Mouse (Mus musculus) liver, postnatal 0 days (tissue): ENCODE results near the gene Gse1. TPM values are rescaled to one million over a fixed set of nuclear protein-coding genes. Genes with fewer than 3 reads are reported as not detected.

Source experiments
- ATAC-seq: fragments of 200-750 bp; cut with Nextera tagmentation; 2 replicates; pipeline ENCODE4 v1.8.0; 2017; ENCODE audit warnings: mild to moderate bottlenecking, moderate library complexity
- DNase-seq: peaks from one replicate; pipeline ENCODE4 v3.0.0-alpha.2; 2016
- H3K27ac ChIP-seq: fragments of 300-500 bp; sonication (generic); 2 replicates; pipeline ENCODE4 v1.5.1; 2014; ENCODE audit warnings: antibody characterized with exemption, moderate library complexity, mild to moderate bottlenecking, low read depth
- H3K27me3 ChIP-seq: fragments of 300-500 bp; sonication (generic); 2 replicates; pipeline ENCODE4 v1.6.1; 2014; ENCODE audit warnings: low read length, control low read depth, mixed read lengths; ENCODE audit not compliant: insufficient read depth
- H3K36me3 ChIP-seq: fragments of 300-500 bp; sonication (generic); replicated peaks from 2 replicates; pipeline ENCODE4 v1.6.1; 2014; ENCODE audit warnings: mild to moderate bottlenecking, control low read depth, low read length, moderate library complexity, mixed read lengths; ENCODE audit not compliant: insufficient read depth
- H3K4me1 ChIP-seq: fragments of 300-500 bp; sonication (generic); 2 replicates; pipeline ENCODE4 v1.6.1; 2014; ENCODE audit warnings: antibody characterized with exemption, mild to moderate bottlenecking, control low read depth; ENCODE audit not compliant: insufficient read depth
- H3K4me2 ChIP-seq: fragments of 300-500 bp; sonication (generic); 2 replicates; pipeline ENCODE4 v1.6.1; 2014; ENCODE audit warnings: low read depth, mild to moderate bottlenecking, low read length, moderate library complexity, mixed read lengths
- H3K4me3 ChIP-seq: fragments of 300-500 bp; sonication (generic); 2 replicates; pipeline ENCODE4 v1.5.1; 2014; ENCODE audit warnings: low read depth, low read length
- H3K9ac ChIP-seq: fragments of 300-500 bp; sonication (generic); replicated peaks from 2 replicates; pipeline ENCODE4 v1.6.1; 2014; ENCODE audit warnings: mild to moderate bottlenecking, moderate library complexity
- H3K9me3 ChIP-seq: fragments of 300-500 bp; sonication (generic); 2 replicates; pipeline ENCODE4 v1.6.1; 2016; ENCODE audit warnings: mild to moderate bottlenecking, control low read depth, low read length, mixed read lengths
- CTCF ChIP-seq: sonication (generic); IDR thresholded peaks from 2 replicates; pipeline ENCODE4 v1.5.1; 2016; ENCODE audit warnings: antibody characterized with exemption, low read depth
- EP300 ChIP-seq: IDR thresholded peaks from 2 replicates; pipeline ENCODE4 v1.6.1; 2016; ENCODE audit warnings: antibody characterized with exemption, low read depth, mild to moderate bottlenecking
- WGBS: fragments of 180-500 bp; shearing (Covaris S2); extraction: QIAGEN DNeasy Blood & Tissue Kit; methylation state at CpG from one replicate; pipeline ENCODE4 v1.1.7; 2014; ENCODE audit not compliant: insufficient replicate concordance; 5-methylcytosine and 5-hydroxymethylcytosine counted together
- polyA plus RNA-seq: library from polyadenylated mRNA; unstranded; fragments of >200 nt; fragmentation: Nextera tagmentation; extraction: Ambion mirVana; gene quantifications from 2 replicates; pipeline ENCODE4 v1.2.1, GENCODE M21; 2015

Gene Gse1
- polyA plus RNA-seq, 1 experiment from 2014 or later: 7.7 TPM

DNA sequence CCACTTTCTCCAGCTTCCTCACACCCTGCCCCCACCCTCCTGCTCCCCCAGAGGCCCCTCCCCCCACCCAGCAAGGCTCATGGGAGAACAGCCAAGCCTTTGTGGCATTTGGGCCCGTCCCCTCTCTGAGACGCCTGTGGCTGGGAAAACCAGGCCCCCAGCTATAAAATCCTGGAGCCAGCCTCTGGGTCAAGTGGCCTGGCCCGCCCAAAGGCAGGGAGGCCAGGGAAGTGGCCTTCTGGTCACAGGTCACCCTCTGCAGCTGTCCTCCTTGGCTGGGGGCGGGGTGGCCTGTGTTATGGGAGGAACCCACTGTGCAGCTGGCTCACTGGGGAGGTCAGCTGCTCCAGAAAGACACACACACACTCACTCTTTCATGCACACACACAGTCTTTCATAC lies 37.2 kb downstream of the Gse1 start:
- H3K4me1 ChIP-seq: peaks cover 13% of the 10 kb centered on the region; the same call in 1 of the 2 replicates
- H3K4me2 ChIP-seq: peak overlapping the region; percentile 64; the same call in 1 of the 2 replicates
- peak overlapping the region; percentile 62; the same call in 1 of the 2 replicates for H3K27ac ChIP-seq
- no peaks in the 10 kb centered on the region for H3K36me3 ChIP-seq
- WGBS: 31% methylated on average over 4 of the region's 4 CpGs
- H3K9me3 ChIP-seq: no peaks in the 10 kb centered on the region
- 0 out of 2 replicates have a peak, but pooled peaks cover 3% of the 10 kb centered on the region for H3K27me3 ChIP-seq
- H3K9ac ChIP-seq: no peak overlapping the region
- no peak overlapping the region for H3K4me3 ChIP-seq
- TF ChIP-seq EP300 (no peak), CTCF (no peak)
- DNase-seq: peak; percentile 64
- ATAC-seq: peak; percentile 67

DNA sequence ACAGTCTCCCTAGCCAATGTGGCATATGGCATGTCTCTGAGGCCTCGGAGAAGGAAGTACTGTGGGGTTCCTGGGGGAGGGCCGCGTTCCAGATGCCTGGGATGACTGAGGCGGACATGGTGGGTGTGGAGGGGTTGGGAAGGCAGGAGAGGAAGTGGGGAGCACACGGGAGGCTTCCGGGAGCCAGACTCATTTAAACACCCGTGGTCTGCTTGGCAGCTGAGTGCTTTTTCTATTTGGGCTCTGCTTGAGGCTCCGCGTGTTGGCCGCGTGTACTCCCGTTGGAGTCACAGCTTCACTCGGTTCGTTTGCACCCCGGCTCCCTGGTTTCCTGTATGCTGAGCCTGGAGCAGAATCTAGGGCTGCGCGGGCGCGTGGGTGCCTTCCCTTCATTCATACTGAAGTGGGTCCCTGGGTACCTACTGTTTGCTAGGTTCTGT lies 40.3 kb downstream of the Gse1 start:
- H3K4me3 ChIP-seq: no peak overlapping the region
- H3K27me3 ChIP-seq: no peaks in the 10 kb centered on the region
- DNase-seq: no peak
- H3K9me3 ChIP-seq: no peaks in the 10 kb centered on the region
- no peak overlapping the region for H3K27ac ChIP-seq
- no peaks in the 10 kb centered on the region for H3K36me3 ChIP-seq
- 41% methylated on average over 19 of the region's 19 CpGs for WGBS
- peaks cover 13% of the 10 kb centered on the region; the same call in 1 of the 2 replicates for H3K4me1 ChIP-seq
- ATAC-seq: no peak
- no peak overlapping the region for H3K9ac ChIP-seq
- H3K4me2 ChIP-seq: no peak overlapping the region
- TF ChIP-seq CTCF (no peak), EP300 (no peak)

DNA sequence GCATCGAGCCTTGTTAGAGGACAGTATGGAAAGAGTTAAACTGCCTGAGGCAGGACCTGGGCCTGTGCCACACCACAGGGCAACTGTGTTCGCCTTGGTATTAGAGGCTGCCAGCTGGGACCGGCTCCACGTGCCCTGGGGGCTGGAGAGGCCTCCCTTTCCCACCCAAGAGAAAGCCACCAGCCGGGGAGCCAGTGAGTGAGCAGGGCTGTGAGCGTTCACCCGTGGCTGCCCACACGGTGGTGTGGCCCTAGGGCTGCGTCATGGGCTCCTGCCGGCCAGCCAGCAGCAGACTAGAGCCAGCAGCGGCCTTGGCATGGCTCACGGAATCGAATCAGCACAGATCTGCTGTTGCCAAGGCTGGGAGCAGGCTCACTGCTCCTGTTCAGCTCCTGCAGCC lies 42.2 kb downstream of the Gse1 start:
- WGBS: 75% methylated on average over 12 of the region's 13 CpGs
- no peak for TF ChIP-seq CTCF
- TF ChIP-seq EP300: no peak
- Histone ChIP-seq H3K4me2 (no peak overlapping the region), H3K9me3 (no peaks in the 10 kb centered on the region), H3K27ac (no peak overlapping the region), H3K4me1 (peaks cover 4% of the 10 kb centered on the region; the same call in 1 of the 2 replicates), H3K4me3 (no peak overlapping the region), H3K27me3 (no peaks in the 10 kb centered on the region), H3K36me3 (no peaks in the 10 kb centered on the region), H3K9ac (no peak overlapping the region)
- DNase-seq: no peak
- ATAC-seq: no peak

DNA sequence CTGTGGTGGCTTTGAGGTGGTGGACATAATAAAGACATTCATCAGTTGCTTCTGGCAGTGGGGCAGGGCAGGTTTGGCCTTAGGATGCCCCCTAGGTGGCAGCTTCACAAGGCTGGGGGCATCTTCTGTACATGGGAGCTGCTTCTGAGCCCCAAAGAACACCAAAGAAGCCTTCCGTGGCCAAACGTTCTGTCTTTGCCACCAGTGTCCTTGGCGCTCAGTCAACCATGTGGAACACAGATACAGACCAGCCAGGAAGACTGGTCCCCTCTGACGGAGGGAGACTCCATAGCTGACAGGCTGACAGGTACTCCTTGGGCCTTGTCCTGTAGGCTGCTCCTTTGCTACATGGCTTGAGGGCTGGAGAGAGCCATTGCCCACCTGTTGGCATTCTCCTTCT lies 45.2 kb downstream of the Gse1 start:
- H3K4me3 ChIP-seq: no peak overlapping the region
- ATAC-seq (no peak), DNase-seq (no peak)
- H3K9ac ChIP-seq: no peak overlapping the region
- no peaks in the 10 kb centered on the region for H3K9me3 ChIP-seq
- H3K27ac ChIP-seq: no peak overlapping the region
- no peak overlapping the region for H3K4me2 ChIP-seq
- WGBS: 87% methylated on average over 4 of the region's 4 CpGs
- no peaks in the 10 kb centered on the region for H3K27me3 ChIP-seq
- no peaks in the 10 kb centered on the region for H3K36me3 ChIP-seq
- peaks cover 19% of the 10 kb centered on the region for H3K4me1 ChIP-seq
- TF ChIP-seq CTCF (no peak), EP300 (no peak)

DNA sequence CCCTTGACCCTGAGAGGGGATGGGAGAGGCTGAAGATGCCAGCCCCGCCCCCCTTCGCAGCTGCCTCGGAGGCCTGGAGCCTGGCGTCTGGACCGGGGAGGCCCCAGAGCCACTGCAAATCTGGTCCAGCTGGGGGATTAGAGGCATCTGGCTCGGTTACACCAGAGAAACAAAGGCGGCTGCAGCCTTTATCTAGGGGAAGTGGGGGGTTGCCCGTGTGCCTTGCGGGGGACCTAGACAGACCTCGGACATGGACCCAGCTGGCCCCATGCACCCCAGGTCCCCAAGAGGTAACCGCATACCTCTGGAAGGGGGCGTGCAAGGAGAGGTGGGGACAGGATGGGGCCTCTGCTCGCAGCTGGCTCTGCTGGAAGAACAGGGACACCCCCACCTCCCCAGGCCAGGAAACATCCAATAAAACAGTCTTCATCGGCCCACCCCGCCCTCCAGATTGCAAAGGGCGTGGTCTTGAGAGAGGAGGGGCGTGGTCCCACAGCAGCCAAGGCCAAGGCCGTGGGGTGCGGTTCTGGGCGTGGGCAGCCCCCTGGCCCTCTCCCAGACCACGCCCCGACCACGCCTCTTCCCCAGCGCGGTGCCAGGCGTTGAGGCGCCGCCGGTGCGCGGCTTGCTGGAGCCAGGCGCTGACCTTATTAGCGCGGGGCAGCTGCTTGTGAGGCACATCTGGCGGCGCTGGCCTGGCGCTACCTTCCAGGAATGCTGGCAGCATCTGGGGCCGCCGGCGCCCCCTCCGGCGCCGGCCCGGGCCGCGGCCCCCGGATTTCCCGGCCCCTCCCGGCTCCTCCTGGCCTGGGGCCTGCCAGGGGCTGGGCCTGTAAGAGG lies 48.0 kb downstream of the Gse1 start:
- no peaks in the 10 kb centered on the region for H3K36me3 ChIP-seq
- DNase-seq (peak; percentile 94), ATAC-seq (peak; percentile 92)
- 2% methylated on average over 45 of the region's 49 CpGs for WGBS
- peak overlapping the region; percentile 40; the same call in 1 of the 2 replicates for H3K27ac ChIP-seq
- peak overlapping the region; percentile 59 for H3K9ac ChIP-seq
- TF ChIP-seq CTCF (no peak), EP300 (no peak)
- peak overlapping the region; percentile 46 for H3K4me3 ChIP-seq
- peak overlapping the region; percentile 90 for H3K4me2 ChIP-seq
- no peaks in the 10 kb centered on the region for H3K9me3 ChIP-seq
- no peaks in the 10 kb centered on the region for H3K27me3 ChIP-seq
- H3K4me1 ChIP-seq: peaks cover 19% of the 10 kb centered on the region

DNA sequence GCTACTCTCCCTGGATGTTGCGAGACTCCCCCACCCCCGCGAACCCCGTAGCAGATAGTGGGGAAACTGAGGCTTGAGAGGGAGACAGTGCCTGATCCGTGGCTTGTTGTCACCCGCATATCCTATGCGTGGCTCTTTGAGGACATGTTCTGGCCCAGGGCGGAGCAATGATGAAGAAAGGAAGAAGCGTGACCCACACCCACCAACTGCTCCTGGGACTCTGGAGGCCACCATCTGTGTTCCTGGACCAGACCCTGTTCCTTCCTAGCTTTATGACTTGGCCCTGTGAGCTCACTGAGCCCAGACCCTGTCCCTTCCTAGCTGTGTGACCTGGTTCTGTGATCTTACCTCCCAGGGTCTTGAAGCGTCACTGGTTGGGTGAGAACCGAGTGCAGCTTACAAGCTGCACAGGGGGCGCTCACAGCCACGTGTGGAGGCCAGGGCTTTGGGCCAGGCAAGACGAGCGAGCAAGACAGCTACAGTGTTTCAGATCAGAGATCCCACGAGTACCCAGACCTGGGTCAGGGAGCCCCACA lies 48.7 kb downstream of the Gse1 start:
- H3K4me2 ChIP-seq: peak overlapping the region; percentile 90
- peak; percentile 11 for ATAC-seq
- H3K9ac ChIP-seq: peak overlapping the region; percentile 59
- peaks cover 19% of the 10 kb centered on the region for H3K4me1 ChIP-seq
- no peaks in the 10 kb centered on the region for H3K27me3 ChIP-seq
- peak overlapping the region; percentile 40 for H3K27ac ChIP-seq
- DNase-seq: peak; percentile 56
- H3K9me3 ChIP-seq: no peaks in the 10 kb centered on the region
- WGBS: 8% methylated on average over 16 of the region's 16 CpGs
- TF ChIP-seq CTCF (peak; percentile 56), EP300 (no peak)
- peak overlapping the region; percentile 46 for H3K4me3 ChIP-seq
- no peaks in the 10 kb centered on the region for H3K36me3 ChIP-seq
